Mouse (Mus musculus): Measurements from ENCODE around the gene Dhrs11.

- TF ChIP-seq CTCF (IDR thresholded peaks at IDR 0.05; ENCODE audit: borderline replicate concordance, control insufficient read depth, extremely low read depth, insufficient read depth, low read length, poor library complexity) (no peak), POLR2A (IDR thresholded peaks at IDR 0.05; ENCODE audit: control insufficient read depth, extremely low read depth, insufficient read depth, low read length, poor library complexity) (no peak)
Measured at GRCm38 (mm10) chr11:84822487-84822886, 6.3 kb downstream of the Dhrs11 start.
